ENCODE assay signal across 30 mouse cellular contexts in genomic region chr6:73379825-73380224, GRCm38 (mm10).
"Had no signal": no experiment of that assay in that cellular context is flagged by ENCODE, and none has a peak within 500 bp of the region (broad histone marks: within the 10 kb centered on the region; RNA-seq: fewer than 3 reads in every experiment).

No protein-coding gene starts in this region.

- H3K36me3 ChIP-seq: limb, embryonic 10.5 days; limb, embryonic 12.5 days; limb, embryonic 13.5 days; limb, embryonic 15.5 days; liver, embryonic 12.5 days; liver, embryonic 13.5 days; liver, embryonic 15.5 days; lung, embryonic 15.5 days; midbrain, embryonic 10.5 days; midbrain, embryonic 12.5 days; midbrain, embryonic 13.5 days; midbrain, embryonic 15.5 days; neural tube, embryonic 12.5 days had no signal

- ATAC-seq: liver, embryonic 12.5 days; liver, postnatal 0 days; midbrain, embryonic 13.5 days; midbrain, embryonic 15.5 days; midbrain, embryonic 16.5 days had no signal

- H3K4me1 ChIP-seq: limb, embryonic 10.5 days; limb, embryonic 12.5 days; limb, embryonic 13.5 days; limb, embryonic 15.5 days; liver, embryonic 12.5 days; liver, embryonic 13.5 days; liver, embryonic 15.5 days; megakaryocyte, embryonic 14.5 days; midbrain, embryonic 10.5 days; midbrain, embryonic 12.5 days; midbrain, embryonic 13.5 days; midbrain, embryonic 15.5 days; neural tube, embryonic 12.5 days had no signal

- H3K4me2 ChIP-seq: limb, embryonic 12.5 days; limb, embryonic 13.5 days; limb, embryonic 15.5 days; liver, embryonic 11.5 days; liver, embryonic 12.5 days; liver, embryonic 13.5 days; liver, embryonic 15.5 days; lung, embryonic 15.5 days; midbrain, embryonic 11.5 days; midbrain, embryonic 12.5 days; midbrain, embryonic 13.5 days; midbrain, embryonic 15.5 days; neural tube, embryonic 12.5 days had no signal

- H3K4me3 ChIP-seq: left cerebral cortex, adult 2 months; limb, embryonic 10.5 days; limb, embryonic 12.5 days; limb, embryonic 13.5 days; limb, embryonic 15.5 days; liver, embryonic 12.5 days; liver, embryonic 13.5 days; liver, embryonic 15.5 days; lung, embryonic 15.5 days; megakaryocyte, embryonic 14.5 days; midbrain, embryonic 10.5 days; midbrain, embryonic 12.5 days; midbrain, embryonic 13.5 days; midbrain, embryonic 15.5 days; myocyte; neural tube, embryonic 12.5 days had no signal

- H3K27ac ChIP-seq: left cerebral cortex, adult 2 months; limb, embryonic 10.5 days; limb, embryonic 12.5 days; limb, embryonic 13.5 days; limb, embryonic 15.5 days; liver, embryonic 12.5 days; liver, embryonic 13.5 days; liver, embryonic 14.5 days; liver, embryonic 15.5 days; lung, embryonic 15.5 days; macrophage; midbrain, embryonic 10.5 days; midbrain, embryonic 12.5 days; midbrain, embryonic 13.5 days; midbrain, embryonic 15.5 days; neural tube, embryonic 12.5 days had no signal

- H3K27me3 ChIP-seq: limb, embryonic 12.5 days; limb, embryonic 13.5 days; limb, embryonic 15.5 days; liver, embryonic 12.5 days; liver, embryonic 13.5 days; liver, embryonic 15.5 days; lung, embryonic 15.5 days; megakaryocyte, embryonic 14.5 days; midbrain, embryonic 12.5 days; midbrain, embryonic 13.5 days; midbrain, embryonic 15.5 days; neural tube, embryonic 12.5 days had no signal

- DNase-seq: left cerebral cortex, postnatal 4 days; liver; liver, embryonic 13.5 days; liver, postnatal 0 days; lung, adult 18-20 months; lung, adult 2 months; lung, postnatal 10 days; lung, postnatal 14 days; lung, postnatal 36 days; midbrain, embryonic 14.5 days had no signal

- H3K9me3 ChIP-seq: limb, embryonic 10.5 days; limb, embryonic 15.5 days; liver, embryonic 12.5 days; lung, embryonic 15.5 days; midbrain, embryonic 10.5 days; midbrain, embryonic 13.5 days had no signal

- H3K9ac ChIP-seq: limb, embryonic 12.5 days; limb, embryonic 13.5 days; limb, embryonic 15.5 days; liver, embryonic 12.5 days; liver, embryonic 13.5 days; liver, embryonic 14.5 days; liver, embryonic 15.5 days; liver, postnatal 0 days; lung, embryonic 15.5 days; midbrain, embryonic 12.5 days; midbrain, embryonic 13.5 days; midbrain, embryonic 15.5 days; neural tube, embryonic 12.5 days had no signal
